Mouse (Mus musculus): ENCODE results near the gene Tcf3. TPM values are rescaled to one million over a fixed set of nuclear protein-coding genes. Genes with fewer than 3 reads are reported as not detected.
A peak's percentile ranks its signal among the peaks of the same experiment; 100 is the strongest.

Tcf3 gene
- polyA plus RNA-seq, 1 experiment from 2014 or later, result 54.0 TPM

GRCm38 (mm10) chr10:80390697-80391096, 42.8 kb downstream of the Tcf3 start:
- H3K4me2 ChIP-seq (ENCODE audit: low read length), result no peak overlapping the region
- no peak overlapping the region for H3K9ac ChIP-seq (ENCODE audit: low read length)
- no peak for ATAC-seq (ENCODE audit: insufficient number of reproducible peaks, insufficient read depth, low FRiP score, low read depth)
- no peak overlapping the region for H3K27ac ChIP-seq (replicated peaks in 1 of 2; ENCODE audit: control insufficient read depth in 1 of 2, insufficient read depth in 1 of 2, low read depth in 2 of 2, low read length in 2 of 2)
- H3K4me1 ChIP-seq (ENCODE audit: control insufficient read depth in 2 of 2, insufficient read depth in 2 of 2, low read length in 2 of 2), result peaks cover 7 to 8% of the 10 kb centered on the region in 2 experiments
- H3K4me3 ChIP-seq (ENCODE audit: control insufficient read depth in 1 of 2, insufficient read depth in 1 of 2, low read depth in 1 of 2, low read length in 2 of 2), result no peak overlapping the region
- no peaks in the 10 kb centered on the region for H3K9me3 ChIP-seq (ENCODE audit: control insufficient read depth, low read length)
- H3K27me3 ChIP-seq (ENCODE audit: control insufficient read depth, insufficient read depth, low read length), result no peaks in the 10 kb centered on the region
- H3K36me3 ChIP-seq (ENCODE audit: control insufficient read depth, insufficient read depth, low read length), result peaks cover 54% of the 10 kb centered on the region
- 82% methylated on average over 9 of the region's 9 CpGs for WGBS

- H3K9ac ChIP-seq (ENCODE audit: low read length), result no peak overlapping the region
- H3K27ac ChIP-seq (replicated peaks in 1 of 2; ENCODE audit: control insufficient read depth in 1 of 2, insufficient read depth in 1 of 2, low read depth in 2 of 2, low read length in 2 of 2), result no peak overlapping the region
- H3K4me2 ChIP-seq (ENCODE audit: low read length), result no peak overlapping the region
- peaks cover 20 to 21% of the 10 kb centered on the region in 2 experiments for H3K4me1 ChIP-seq (ENCODE audit: control insufficient read depth in 2 of 2, insufficient read depth in 2 of 2, low read length in 2 of 2)
- no peak overlapping the region for H3K4me3 ChIP-seq (ENCODE audit: control insufficient read depth in 1 of 2, insufficient read depth in 1 of 2, low read depth in 1 of 2, low read length in 2 of 2)
- 73% methylated on average over 4 of the region's 4 CpGs for WGBS
- no peak for ATAC-seq (ENCODE audit: insufficient number of reproducible peaks, insufficient read depth, low FRiP score, low read depth)
- H3K36me3 ChIP-seq (ENCODE audit: control insufficient read depth, insufficient read depth, low read length), result peaks cover 47% of the 10 kb centered on the region
- H3K9me3 ChIP-seq (ENCODE audit: control insufficient read depth, low read length), result no peaks in the 10 kb centered on the region
- no peaks in the 10 kb centered on the region for H3K27me3 ChIP-seq (ENCODE audit: control insufficient read depth, insufficient read depth, low read length)
These were observed 44.2 kb downstream of the Tcf3 start for GRCm38 (mm10) chr10:80389185-80389708.

GRCm38 (mm10) chr10:80388731-80389130, 44.7 kb downstream of the Tcf3 start:
- ATAC-seq (ENCODE audit: insufficient number of reproducible peaks, insufficient read depth, low FRiP score, low read depth), result no peak
- H3K9me3 ChIP-seq (ENCODE audit: control insufficient read depth, low read length), result no peaks in the 10 kb centered on the region
- H3K4me2 ChIP-seq (ENCODE audit: low read length), result peak overlapping the region; percentile 96; the same call in 1 of the 2 replicates
- H3K36me3 ChIP-seq (ENCODE audit: control insufficient read depth, insufficient read depth, low read length), result peaks cover 47% of the 10 kb centered on the region
- peaks cover 23 to 26% of the 10 kb centered on the region in 2 experiments for H3K4me1 ChIP-seq (ENCODE audit: control insufficient read depth in 2 of 2, insufficient read depth in 2 of 2, low read length in 2 of 2)
- H3K4me3 ChIP-seq (ENCODE audit: control insufficient read depth in 1 of 2, insufficient read depth in 1 of 2, low read depth in 1 of 2, low read length in 2 of 2), result no peak overlapping the region
- no peak overlapping the region; the same call in 1 of the 2 replicates for H3K9ac ChIP-seq (ENCODE audit: low read length)
- 46% methylated on average over 2 of the region's 2 CpGs for WGBS
- no peak overlapping the region for H3K27ac ChIP-seq (replicated peaks in 1 of 2; ENCODE audit: control insufficient read depth in 1 of 2, insufficient read depth in 1 of 2, low read depth in 2 of 2, low read length in 2 of 2)
- H3K27me3 ChIP-seq (ENCODE audit: control insufficient read depth, insufficient read depth, low read length), result no peaks in the 10 kb centered on the region

GRCm38 (mm10) chr10:80387522-80387959, 45.9 kb downstream of the Tcf3 start, which contains the start of gene Mex3d:
TSS of gene Mex3d (minus strand) at chr10:80387659.
- peaks cover 23 to 30% of the 10 kb centered on the region in 2 experiments for H3K4me1 ChIP-seq (ENCODE audit: control insufficient read depth in 2 of 2, insufficient read depth in 2 of 2, low read length in 2 of 2)
- peaks cover 47% of the 10 kb centered on the region for H3K36me3 ChIP-seq (ENCODE audit: control insufficient read depth, insufficient read depth, low read length)
- H3K4me2 ChIP-seq (ENCODE audit: low read length), result peak within 1 kb of the TSS; percentile 96
- peak within 1 kb of the TSS; percentile 70 to 86 for H3K4me3 ChIP-seq (ENCODE audit: control insufficient read depth in 1 of 2, insufficient read depth in 1 of 2, low read depth in 1 of 2, low read length in 2 of 2)
- peak within 1 kb of the TSS; percentile 96 for H3K9ac ChIP-seq (ENCODE audit: low read length)
- ATAC-seq (ENCODE audit: insufficient number of reproducible peaks, insufficient read depth, low FRiP score, low read depth), result peak; percentile 72
- no peaks in the 10 kb centered on the region for H3K9me3 ChIP-seq (ENCODE audit: control insufficient read depth, low read length)
- H3K27me3 ChIP-seq (ENCODE audit: control insufficient read depth, insufficient read depth, low read length), result no peaks in the 10 kb centered on the region
- 1% methylated on average over 14 of the region's 61 CpGs for WGBS
- H3K27ac ChIP-seq (replicated peaks in 1 of 2; ENCODE audit: control insufficient read depth in 1 of 2, insufficient read depth in 1 of 2, low read depth in 2 of 2, low read length in 2 of 2), result peak within 1 kb of the TSS; percentile 85 to 89

GRCm38 (mm10) chr10:80386735-80387471, 46.5 kb downstream of the Tcf3 start:
- peak; percentile 0; the same call in 1 of the 2 replicates for ATAC-seq (ENCODE audit: insufficient number of reproducible peaks, insufficient read depth, low FRiP score, low read depth)
- Histone ChIP-seq H3K9me3 (ENCODE audit: control insufficient read depth, low read length) (no peaks in the 10 kb centered on the region), H3K9ac (ENCODE audit: low read length) (peak overlapping the region; percentile 96), H3K27ac (replicated peaks in 1 of 2; ENCODE audit: control insufficient read depth in 1 of 2, insufficient read depth in 1 of 2, low read depth in 2 of 2, low read length in 2 of 2) (peak overlapping the region; percentile 85 to 89), H3K36me3 (ENCODE audit: control insufficient read depth, insufficient read depth, low read length) (peaks cover 47% of the 10 kb centered on the region), H3K4me2 (ENCODE audit: low read length) (peak overlapping the region; percentile 96), H3K4me3 (ENCODE audit: control insufficient read depth in 1 of 2, insufficient read depth in 1 of 2, low read depth in 1 of 2, low read length in 2 of 2) (peak overlapping the region; percentile 63 to 86), H3K4me1 (ENCODE audit: control insufficient read depth in 2 of 2, insufficient read depth in 2 of 2, low read length in 2 of 2) (peaks cover 23 to 30% of the 10 kb centered on the region in 2 experiments), H3K27me3 (ENCODE audit: control insufficient read depth, insufficient read depth, low read length) (no peaks in the 10 kb centered on the region)
- under 1% methylated on average over 89 of the region's 94 CpGs for WGBS

GRCm38 (mm10) chr10:80385811-80386734, 47.4 kb downstream of the Tcf3 start:
- peak; percentile 49 for ATAC-seq (ENCODE audit: insufficient number of reproducible peaks, insufficient read depth, low FRiP score, low read depth)
- H3K9ac ChIP-seq (ENCODE audit: low read length), result peak overlapping the region; percentile 96
- no peaks in the 10 kb centered on the region for H3K27me3 ChIP-seq (ENCODE audit: control insufficient read depth, insufficient read depth, low read length)
- H3K4me3 ChIP-seq (ENCODE audit: control insufficient read depth in 1 of 2, insufficient read depth in 1 of 2, low read depth in 1 of 2, low read length in 2 of 2), result peak overlapping the region; percentile 63 to 86
- H3K4me1 ChIP-seq (ENCODE audit: control insufficient read depth in 2 of 2, insufficient read depth in 2 of 2, low read length in 2 of 2), result peaks cover 23 to 30% of the 10 kb centered on the region in 2 experiments
- peak overlapping the region; percentile 96 for H3K4me2 ChIP-seq (ENCODE audit: low read length)
- 2% methylated on average over 34 of the region's 34 CpGs for WGBS
- H3K27ac ChIP-seq (replicated peaks in 1 of 2; ENCODE audit: control insufficient read depth in 1 of 2, insufficient read depth in 1 of 2, low read depth in 2 of 2, low read length in 2 of 2), result peak overlapping the region; percentile 85 to 89
- H3K36me3 ChIP-seq (ENCODE audit: control insufficient read depth, insufficient read depth, low read length), result peaks cover 47% of the 10 kb centered on the region
- no peaks in the 10 kb centered on the region for H3K9me3 ChIP-seq (ENCODE audit: control insufficient read depth, low read length)

- Histone ChIP-seq H3K27me3 (ENCODE audit: control insufficient read depth, insufficient read depth, low read length) (no peaks in the 10 kb centered on the region), H3K9me3 (ENCODE audit: control insufficient read depth, low read length) (no peaks in the 10 kb centered on the region), H3K27ac (replicated peaks in 1 of 2; ENCODE audit: control insufficient read depth in 1 of 2, insufficient read depth in 1 of 2, low read depth in 2 of 2, low read length in 2 of 2) (peak overlapping the region in 1 of 2 experiments; percentile 85; a peak in 2 of 4 replicates), H3K9ac (ENCODE audit: low read length) (peak overlapping the region; percentile 96), H3K4me2 (ENCODE audit: low read length) (peak overlapping the region; percentile 96), H3K4me3 (ENCODE audit: control insufficient read depth in 1 of 2, insufficient read depth in 1 of 2, low read depth in 1 of 2, low read length in 2 of 2) (peak overlapping the region; percentile 63 to 86), H3K36me3 (ENCODE audit: control insufficient read depth, insufficient read depth, low read length) (peaks cover 46% of the 10 kb centered on the region), H3K4me1 (ENCODE audit: control insufficient read depth in 2 of 2, insufficient read depth in 2 of 2, low read length in 2 of 2) (peaks cover 23 to 30% of the 10 kb centered on the region in 2 experiments)
- 26% methylated on average over 7 of the region's 7 CpGs for WGBS
- ATAC-seq (ENCODE audit: insufficient number of reproducible peaks, insufficient read depth, low FRiP score, low read depth), result no peak
These were observed 48.1 kb downstream of the Tcf3 start for GRCm38 (mm10) chr10:80385310-80385709.
